Mouse (Mus musculus) right cerebral cortex, postnatal 4 days (tissue): ENCODE data around the gene Gm17727.
"Not testable (repeated sequence)": the region's sequence is repeated elsewhere in the genome, so short reads cannot be mapped to it uniquely, and the experiment has no call there.

ENCODE experiments used
- DNase-seq: peaks from one replicate; pipeline ENCODE4 v3.0.0-alpha.2; 2022

Gm17727 gene

GRCm38 (mm10) chr9:35778009-35778408 lies at the start of gene Gm17727:
Gm17727 (minus strand) TSS chr9:35778109.
- no peak for DNase-seq

GRCm38 (mm10) chr9:35817881-35818280 lies 40.0 kb upstream of the Gm17727 start:
- DNase-seq: not testable (repeated sequence)

GRCm38 (mm10) chr9:35798146-35798545 lies 20.2 kb upstream of the Gm17727 start:
- no peak for DNase-seq

GRCm38 (mm10) chr9:35790001-35790400 lies 12.1 kb upstream of the Gm17727 start, which contains the start of the genes Gm27235 and D730048I06Rik:
Gm27235 (minus strand) TSS chr9:35790101.
D730048I06Rik (minus strand) TSS chr9:35790112.
- no peak for DNase-seq

GRCm38 (mm10) chr9:35756843-35757242 lies 21.1 kb downstream of the Gm17727 start:
- no peak for DNase-seq

GRCm38 (mm10) chr9:35740749-35741148 lies 37.2 kb downstream of the Gm17727 start, which contains the start of gene Gm17677:
Gm17677 (plus strand) TSS chr9:35741049.
- no peak for DNase-seq
